Mouse (Mus musculus): Measurements from ENCODE around the gene Gm49630. TPM values are rescaled to one million over a fixed set of nuclear protein-coding genes. Genes with fewer than 3 reads are reported as not detected.
"Not testable (repeated sequence)": the region's sequence is repeated elsewhere in the genome, so short reads cannot be mapped to it uniquely, and the experiment has no call there.

Gm49630 gene
- not detected in 2 replicates for polyA plus RNA-seq (2014; fragmentation: Nextera tagmentation; extraction: Ambion mirVana)

DNA sequence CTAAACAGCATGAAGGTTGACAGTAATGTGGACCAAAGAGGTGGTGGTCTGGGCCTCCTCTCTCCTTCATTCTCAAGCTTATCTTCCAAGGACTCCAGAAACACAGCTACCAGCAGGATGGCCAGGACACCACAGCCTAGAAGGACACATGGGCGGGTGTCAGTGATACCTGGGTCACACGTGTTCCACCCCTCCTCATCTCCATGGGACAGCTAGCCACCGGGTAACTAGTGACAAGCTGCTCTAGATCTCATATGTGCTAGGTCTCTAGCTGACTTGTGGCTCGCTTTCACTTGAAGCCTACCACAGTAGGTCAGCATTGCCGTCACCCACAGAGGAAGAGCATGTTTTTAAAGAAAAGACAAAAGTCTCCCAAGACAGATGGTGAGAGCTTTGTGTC is at the start of gene Gm49630:
Gene Gm49630 (minus strand): TSS at position 101 of the 400 bp plus-strand sequence.
- 100% methylated on average over 3 of the region's 5 CpGs for WGBS
- not testable (repeated sequence) for DNase-seq; ATAC-seq (ENCODE audit: low FRiP score, low TSS enrichment)

DNA sequence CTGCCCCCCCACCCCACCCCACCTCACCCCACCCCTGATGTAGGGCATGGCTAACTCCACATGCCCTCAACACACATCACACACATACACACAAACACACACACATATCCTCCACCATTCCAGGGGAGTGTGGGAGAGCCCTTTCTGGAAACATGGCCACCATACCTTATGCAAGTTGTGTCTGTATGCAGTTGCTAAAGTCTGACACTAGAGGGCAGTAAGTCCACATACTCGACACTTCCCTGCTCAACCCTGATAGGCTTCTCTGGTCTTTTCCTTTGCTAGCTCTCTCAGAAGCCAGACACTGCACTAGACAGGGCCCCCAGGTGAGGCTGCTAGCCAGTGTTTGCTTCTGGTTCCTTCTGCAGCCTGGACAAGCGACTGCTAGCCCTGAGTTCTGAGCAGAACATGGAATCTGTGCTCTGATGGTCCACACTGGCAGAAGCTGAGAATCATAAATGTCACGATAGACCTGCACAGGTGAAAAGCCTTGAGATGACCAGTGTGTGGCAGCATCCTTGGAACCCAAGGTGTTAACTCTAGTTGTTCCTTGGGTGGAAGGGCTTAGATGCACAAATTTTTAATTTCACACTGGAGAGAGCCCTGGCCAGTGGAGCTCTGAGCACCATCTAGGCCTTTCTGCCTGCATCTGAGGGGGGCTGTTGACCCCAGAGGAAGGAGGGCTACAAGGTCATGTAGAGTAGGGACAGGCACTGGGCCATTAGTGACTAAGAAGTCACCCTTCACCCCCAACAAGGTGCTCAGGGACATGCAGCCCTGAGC is 48.6 kb upstream of the Gm49630 start:
- not testable (repeated sequence) for H3K4me2 ChIP-seq (ENCODE audit: low read length); H3K9me3 ChIP-seq (ENCODE audit: control insufficient read depth, low read length); H3K4me1 ChIP-seq (ENCODE audit: control insufficient read depth, insufficient read depth, low read length); H3K9ac ChIP-seq (replicated peaks; ENCODE audit: low read length); H3K4me3 ChIP-seq (replicated peaks; ENCODE audit: low read depth, low read length); H3K27ac ChIP-seq (replicated peaks; ENCODE audit: low read depth, low read length); H3K36me3 ChIP-seq (ENCODE audit: control insufficient read depth, insufficient read depth, low read length); H3K27me3 ChIP-seq (ENCODE audit: control insufficient read depth, insufficient read depth, low read length)
- DNase-seq, result peak; percentile 37
- WGBS, result 9% methylated on average over 2 of the region's 3 CpGs
- peak; percentile 76 for ATAC-seq (ENCODE audit: low FRiP score, low TSS enrichment)

More for the DNA sequence above, at the start of gene Gm49630:
- not testable (repeated sequence) for H3K4me1 ChIP-seq (ENCODE audit: control insufficient read depth, insufficient read depth, low read length); H3K36me3 ChIP-seq (ENCODE audit: control insufficient read depth, insufficient read depth, low read length); H3K27me3 ChIP-seq (ENCODE audit: control insufficient read depth, insufficient read depth, low read length); H3K9me3 ChIP-seq (ENCODE audit: control insufficient read depth, low read length); H3K4me2 ChIP-seq (ENCODE audit: low read length); H3K27ac ChIP-seq (replicated peaks; ENCODE audit: low read depth, low read length); H3K4me3 ChIP-seq (replicated peaks; ENCODE audit: low read depth, low read length); H3K9ac ChIP-seq (replicated peaks; ENCODE audit: low read length)

DNA sequence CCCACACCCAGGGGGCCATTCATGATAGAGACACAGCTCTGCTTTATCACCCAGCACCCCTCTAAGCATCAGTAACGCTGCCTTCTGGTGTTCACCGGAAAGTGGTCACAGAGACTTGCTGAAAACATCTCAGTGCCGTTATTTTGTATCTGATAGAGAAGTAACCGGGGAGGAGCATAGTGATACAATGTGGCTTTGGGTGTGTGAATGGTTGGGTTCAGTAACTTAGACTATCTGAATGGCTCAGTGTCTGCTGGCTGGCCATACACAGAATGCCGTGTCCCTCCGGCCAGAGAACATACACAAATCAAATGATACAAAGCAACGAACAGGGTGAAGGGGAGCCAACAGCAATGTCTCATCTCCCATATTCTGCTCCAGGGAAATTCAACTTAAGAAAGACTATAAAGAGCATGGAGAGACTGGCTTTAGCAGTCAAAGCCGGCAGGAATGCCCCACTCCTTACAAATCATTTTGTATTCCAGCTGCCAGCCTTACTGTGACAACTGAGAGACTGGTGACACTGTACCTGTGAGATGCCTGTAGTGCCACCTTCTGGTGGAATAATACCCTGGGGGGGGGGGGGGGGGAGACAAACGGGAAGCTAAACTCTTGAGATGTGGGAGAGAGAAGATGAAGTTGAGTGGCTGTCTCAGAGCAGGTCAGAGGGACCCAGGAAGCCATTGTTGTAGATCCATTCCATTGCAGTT is 43.0 kb upstream of the Gm49630 start:
- H3K4me3 ChIP-seq (replicated peaks; ENCODE audit: low read depth, low read length); H3K4me2 ChIP-seq (ENCODE audit: low read length); H3K9ac ChIP-seq (replicated peaks; ENCODE audit: low read length); ATAC-seq (ENCODE audit: low FRiP score, low TSS enrichment); H3K27ac ChIP-seq (replicated peaks; ENCODE audit: low read depth, low read length); H3K4me1 ChIP-seq (ENCODE audit: control insufficient read depth, insufficient read depth, low read length); H3K27me3 ChIP-seq (ENCODE audit: control insufficient read depth, insufficient read depth, low read length); DNase-seq; H3K9me3 ChIP-seq (ENCODE audit: control insufficient read depth, low read length); H3K36me3 ChIP-seq (ENCODE audit: control insufficient read depth, insufficient read depth, low read length): not testable (repeated sequence)
- 91% methylated on average over 7 of the region's 9 CpGs for WGBS

DNA sequence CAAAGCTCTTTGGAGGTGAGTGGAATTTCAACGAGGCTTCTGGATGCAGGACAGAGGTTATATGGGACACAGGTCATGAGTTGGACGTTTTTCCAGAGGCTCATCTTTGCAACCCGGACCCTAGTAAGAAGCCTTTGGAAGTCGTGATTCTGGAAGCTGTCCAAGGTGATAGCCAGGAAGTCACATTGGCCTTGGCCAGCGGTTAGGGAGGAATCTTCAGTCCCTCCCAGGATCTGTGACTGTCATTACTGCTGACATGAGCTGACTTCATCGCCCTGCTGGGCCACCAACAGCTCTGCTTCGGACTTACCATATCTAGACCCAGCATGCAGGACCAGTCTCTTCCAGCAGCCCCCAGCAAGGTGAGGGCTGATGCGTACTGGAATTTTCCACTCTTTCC is 41.6 kb upstream of the Gm49630 start:
- H3K36me3 ChIP-seq (ENCODE audit: control insufficient read depth, insufficient read depth, low read length); H3K27me3 ChIP-seq (ENCODE audit: control insufficient read depth, insufficient read depth, low read length); H3K4me3 ChIP-seq (replicated peaks; ENCODE audit: low read depth, low read length); DNase-seq; H3K4me1 ChIP-seq (ENCODE audit: control insufficient read depth, insufficient read depth, low read length); H3K27ac ChIP-seq (replicated peaks; ENCODE audit: low read depth, low read length); ATAC-seq (ENCODE audit: low FRiP score, low TSS enrichment); H3K9me3 ChIP-seq (ENCODE audit: control insufficient read depth, low read length); H3K9ac ChIP-seq (replicated peaks; ENCODE audit: low read length); H3K4me2 ChIP-seq (ENCODE audit: low read length): not testable (repeated sequence)
- WGBS, result 85% methylated on average over 8 of the region's 8 CpGs

DNA sequence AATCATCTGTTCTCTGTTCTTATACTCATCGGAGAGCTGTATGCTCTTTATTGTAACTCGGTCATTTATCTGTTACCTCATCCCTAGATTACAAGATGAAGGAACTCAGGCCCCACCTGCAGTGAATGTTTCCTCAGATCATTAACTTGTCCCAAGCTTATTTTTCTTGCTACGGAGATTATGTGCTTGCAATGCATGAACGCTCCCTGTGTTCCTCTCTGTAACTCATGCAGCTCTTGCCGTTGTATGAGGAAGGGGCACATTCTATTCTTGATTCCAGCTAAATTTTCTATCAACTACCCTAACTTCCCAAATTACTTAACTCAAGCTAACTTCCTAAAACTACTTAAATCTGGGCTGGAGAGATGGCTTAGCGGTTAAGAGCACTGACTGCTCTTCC is 28.0 kb upstream of the Gm49630 start:
- H3K27me3 ChIP-seq (ENCODE audit: control insufficient read depth, insufficient read depth, low read length); DNase-seq; H3K9ac ChIP-seq (replicated peaks; ENCODE audit: low read length); H3K4me2 ChIP-seq (ENCODE audit: low read length); H3K27ac ChIP-seq (replicated peaks; ENCODE audit: low read depth, low read length); H3K4me3 ChIP-seq (replicated peaks; ENCODE audit: low read depth, low read length); H3K4me1 ChIP-seq (ENCODE audit: control insufficient read depth, insufficient read depth, low read length); H3K36me3 ChIP-seq (ENCODE audit: control insufficient read depth, insufficient read depth, low read length); H3K9me3 ChIP-seq (ENCODE audit: control insufficient read depth, low read length); ATAC-seq (ENCODE audit: low FRiP score, low TSS enrichment): not testable (repeated sequence)
- WGBS, result 72% methylated on average over 6 of the region's 6 CpGs

DNA sequence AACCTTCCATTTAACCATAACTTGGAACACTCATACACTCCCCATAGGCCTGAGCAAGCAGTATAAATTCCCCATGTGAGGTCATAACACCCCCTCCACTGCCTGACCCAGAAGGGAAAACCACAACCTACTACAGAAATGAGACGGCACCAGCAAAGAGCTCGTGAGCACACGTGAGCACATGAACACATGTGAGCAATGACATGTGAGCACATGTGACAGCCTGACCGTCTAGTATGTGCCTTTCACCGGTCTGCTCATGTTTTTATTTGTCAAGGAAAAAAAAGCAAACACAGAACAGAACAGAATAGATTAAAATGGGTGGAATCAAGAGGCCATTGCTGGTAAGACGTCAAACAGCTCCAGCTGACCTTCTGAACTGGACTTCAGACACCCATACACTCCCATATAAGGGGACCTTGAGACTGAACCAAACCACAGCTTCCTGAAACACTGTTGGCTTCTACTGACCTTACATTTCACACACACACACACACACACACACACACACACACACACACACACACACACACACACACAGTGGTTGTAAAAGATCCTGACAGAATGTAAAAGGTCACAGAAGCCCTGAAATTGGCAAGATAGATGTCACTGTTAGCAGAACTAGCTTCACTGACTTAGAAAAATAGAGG is 26.5 kb upstream of the Gm49630 start:
- 92% methylated on average over 6 of the region's 6 CpGs for WGBS
- not testable (repeated sequence) for H3K9ac ChIP-seq (replicated peaks; ENCODE audit: low read length); H3K27me3 ChIP-seq (ENCODE audit: control insufficient read depth, insufficient read depth, low read length); H3K36me3 ChIP-seq (ENCODE audit: control insufficient read depth, insufficient read depth, low read length); H3K4me2 ChIP-seq (ENCODE audit: low read length); ATAC-seq (ENCODE audit: low FRiP score, low TSS enrichment); H3K4me3 ChIP-seq (replicated peaks; ENCODE audit: low read depth, low read length); H3K4me1 ChIP-seq (ENCODE audit: control insufficient read depth, insufficient read depth, low read length); DNase-seq; H3K27ac ChIP-seq (replicated peaks; ENCODE audit: low read depth, low read length); H3K9me3 ChIP-seq (ENCODE audit: control insufficient read depth, low read length)

DNA sequence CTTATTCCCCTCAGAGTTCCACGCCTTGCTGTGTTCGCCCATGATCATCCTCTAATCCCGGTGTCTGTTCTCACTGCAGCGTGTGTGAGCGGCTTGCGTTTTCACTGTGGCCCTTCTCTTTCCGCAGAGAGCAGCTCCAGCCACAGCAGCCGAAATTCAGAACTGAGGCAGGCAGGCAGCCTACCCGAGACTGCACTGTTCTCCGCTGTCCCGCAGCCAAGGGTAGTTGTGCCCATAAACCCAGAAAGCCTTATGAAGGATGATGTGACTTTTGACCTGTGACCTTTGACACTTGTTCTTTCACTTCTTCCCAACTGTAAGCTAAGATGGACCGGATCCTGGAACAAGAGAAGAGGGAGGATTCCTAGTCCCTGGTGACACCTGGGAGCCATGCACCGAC is 25.3 kb upstream of the Gm49630 start:
- not testable (repeated sequence) for H3K4me1 ChIP-seq (ENCODE audit: control insufficient read depth, insufficient read depth, low read length); H3K9ac ChIP-seq (replicated peaks; ENCODE audit: low read length); H3K27ac ChIP-seq (replicated peaks; ENCODE audit: low read depth, low read length); H3K4me3 ChIP-seq (replicated peaks; ENCODE audit: low read depth, low read length); H3K27me3 ChIP-seq (ENCODE audit: control insufficient read depth, insufficient read depth, low read length); H3K36me3 ChIP-seq (ENCODE audit: control insufficient read depth, insufficient read depth, low read length); H3K4me2 ChIP-seq (ENCODE audit: low read length); H3K9me3 ChIP-seq (ENCODE audit: control insufficient read depth, low read length); ATAC-seq (ENCODE audit: low FRiP score, low TSS enrichment); DNase-seq
- 89% methylated on average over 13 of the region's 13 CpGs for WGBS

DNA sequence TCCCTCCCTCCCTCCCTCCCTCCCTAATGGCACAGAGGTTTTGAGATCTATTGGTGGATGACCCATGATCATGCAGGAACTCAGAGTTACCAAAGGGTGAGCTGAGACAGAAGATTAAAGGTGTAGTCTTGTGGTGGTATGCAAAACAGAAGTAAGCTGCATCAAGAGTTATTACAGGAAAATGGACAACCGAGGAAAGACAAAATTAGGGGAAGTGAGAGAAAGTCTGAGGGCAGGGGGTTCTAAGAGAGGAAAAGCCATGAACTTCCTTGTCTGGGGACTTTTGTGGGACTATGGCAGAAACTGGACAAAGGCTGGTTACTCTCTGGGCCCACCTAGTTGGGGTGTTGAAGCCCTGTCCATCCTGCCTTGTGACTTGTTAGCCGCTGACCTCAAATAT is 24.5 kb upstream of the Gm49630 start:
- WGBS, result no CpG with 5 or more reads among the region's 2 CpGs
- H3K27ac ChIP-seq (replicated peaks; ENCODE audit: low read depth, low read length); H3K4me1 ChIP-seq (ENCODE audit: control insufficient read depth, insufficient read depth, low read length): not testable (repeated sequence)

More for the DNA sequence above, 24.5 kb upstream of the Gm49630 start:
- not testable (repeated sequence) for DNase-seq; H3K27me3 ChIP-seq (ENCODE audit: control insufficient read depth, insufficient read depth, low read length); H3K9me3 ChIP-seq (ENCODE audit: control insufficient read depth, low read length); H3K9ac ChIP-seq (replicated peaks; ENCODE audit: low read length); H3K4me2 ChIP-seq (ENCODE audit: low read length); H3K4me3 ChIP-seq (replicated peaks; ENCODE audit: low read depth, low read length); ATAC-seq (ENCODE audit: low FRiP score, low TSS enrichment); H3K36me3 ChIP-seq (ENCODE audit: control insufficient read depth, insufficient read depth, low read length)
